Mouse (Mus musculus): Measurements from ENCODE around the gene Lilrb4a. TPM values are rescaled to one million over a fixed set of nuclear protein-coding genes. Genes with fewer than 3 reads are reported as not detected.

Lilrb4a gene
- polyA plus RNA-seq, 1 experiment from 2014 or later: 0.74 TPM

- Histone ChIP-seq H3K36me3 (replicated peaks) (no peaks in the 10 kb centered on the region), H3K27ac (no peak overlapping the region), H3K27me3 (ENCODE audit: poor library complexity, severe bottlenecking) (no peaks in the 10 kb centered on the region), H3K4me3 (no peak overlapping the region), H3K9me3 (no peaks in the 10 kb centered on the region), H3K4me1 (no peaks in the 10 kb centered on the region)
- DNase-seq (ENCODE audit: extremely low spot score, low spot score): no peak
- WGBS: 79% methylated on average over 3 of the region's 3 CpGs
These were observed 38.7 kb downstream of the Lilrb4a start for GRCm38 (mm10) chr10:51529497-51529896.

GRCm38 (mm10) chr10:51530813-51531212, 40.1 kb downstream of the Lilrb4a start:
- DNase-seq (ENCODE audit: extremely low spot score, low spot score): no peak
- Histone ChIP-seq H3K4me1 (no peaks in the 10 kb centered on the region), H3K4me3 (no peak overlapping the region), H3K27me3 (ENCODE audit: poor library complexity, severe bottlenecking) (no peaks in the 10 kb centered on the region), H3K27ac (no peak overlapping the region), H3K36me3 (replicated peaks) (no peaks in the 10 kb centered on the region), H3K9me3 (no peaks in the 10 kb centered on the region)
- 84% methylated on average over 7 of the region's 7 CpGs for WGBS

Other genes starting within 250 kb of the Lilrb4a start
- gene Gm49339, start 10.3 kb upstream of the Lilrb4a start, polyA plus RNA-seq (2016; fragmentation: Nextera tagmentation; extraction: Ambion mirVana): not detected in 2 replicates
- gene Lilr4b, start 10.3 kb upstream of the Lilrb4a start, polyA plus RNA-seq (2016; fragmentation: Nextera tagmentation; extraction: Ambion mirVana): not detected in 2 replicates
- gene Fam162b, start 99.6 kb downstream of the Lilrb4a start, polyA plus RNA-seq (2016; fragmentation: Nextera tagmentation; extraction: Ambion mirVana): 1.8 and 2.8 TPM in 2 replicates
- gene Gprc6a, start 140.5 kb downstream of the Lilrb4a start, polyA plus RNA-seq (2016; fragmentation: Nextera tagmentation; extraction: Ambion mirVana): 0.06 TPM in 1 of 2 replicates, not detected in the other
- 0.07 TPM in 1 of 2 replicates, not detected in the other for gene Rfx6, start 186.8 kb downstream of the Lilrb4a start, polyA plus RNA-seq (2016; fragmentation: Nextera tagmentation; extraction: Ambion mirVana)